Mouse (Mus musculus) splenic B cell, adult 2 months (primary cell): ENCODE results near the gene Gm20388.

ENCODE experiments used
- DNase-seq: peaks from one replicate; pipeline ENCODE4 v3.0.0-alpha.2; 2011; ENCODE audit warnings: low read depth, low spot score
- H3K27me3 ChIP-seq: 2 replicates; pipeline ENCODE4 v1.6.1; 2012; ENCODE audit warnings: mild to moderate bottlenecking, low read length, moderate library complexity, mixed read lengths; ENCODE audit not compliant: control insufficient read depth, poor library complexity, insufficient read depth, severe bottlenecking
- H3K36me3 ChIP-seq: 2 replicates; pipeline ENCODE4 v1.6.1; 2012; ENCODE audit warnings: mild to moderate bottlenecking, low read length, moderate library complexity, mixed read lengths; ENCODE audit not compliant: control insufficient read depth, poor library complexity, insufficient read depth, severe bottlenecking

Gm20388 gene

GRCm38 (mm10) chr8:120234866-120235265 lies 324.2 kb downstream of the Gm20388 start:
- Histone ChIP-seq H3K27me3 (no peaks in the 10 kb centered on the region), H3K36me3 (no peaks in the 10 kb centered on the region)
- no peak for DNase-seq

GRCm38 (mm10) chr8:120243222-120243621 lies 332.6 kb downstream of the Gm20388 start:
- Histone ChIP-seq H3K27me3 (no peaks in the 10 kb centered on the region), H3K36me3 (no peaks in the 10 kb centered on the region)
- no peak for DNase-seq

GRCm38 (mm10) chr8:120243916-120244451 lies 333.3 kb downstream of the Gm20388 start:
- Histone ChIP-seq H3K36me3 (no peaks in the 10 kb centered on the region), H3K27me3 (no peaks in the 10 kb centered on the region)
- DNase-seq = no peak

GRCm38 (mm10) chr8:120244553-120244952 lies 333.9 kb downstream of the Gm20388 start:
- no peak for DNase-seq
- no peaks in the 10 kb centered on the region for H3K36me3 ChIP-seq

GRCm38 (mm10) chr8:120247618-120248017 lies 337.0 kb downstream of the Gm20388 start:
- Histone ChIP-seq H3K36me3 (no peaks in the 10 kb centered on the region), H3K27me3 (no peaks in the 10 kb centered on the region)
- no peak for DNase-seq

More at GRCm38 (mm10) chr8:120244553-120244952, 333.9 kb downstream of the Gm20388 start:
- no peaks in the 10 kb centered on the region for H3K27me3 ChIP-seq

GRCm38 (mm10) chr8:120248031-120248430 lies 337.4 kb downstream of the Gm20388 start:
- Histone ChIP-seq H3K27me3 (no peaks in the 10 kb centered on the region), H3K36me3 (no peaks in the 10 kb centered on the region)
- DNase-seq = no peak

GRCm38 (mm10) chr8:120248451-120248850 lies 337.8 kb downstream of the Gm20388 start:
- DNase-seq = no peak
- H3K27me3 ChIP-seq = no peaks in the 10 kb centered on the region
- no peaks in the 10 kb centered on the region for H3K36me3 ChIP-seq

- H3K27me3 ChIP-seq = no peaks in the 10 kb centered on the region
- no peak for DNase-seq
- H3K36me3 ChIP-seq = no peaks in the 10 kb centered on the region
Measured at GRCm38 (mm10) chr8:120249800-120250336, 339.2 kb downstream of the Gm20388 start.

- Histone ChIP-seq H3K27me3 (no peaks in the 10 kb centered on the region), H3K36me3 (no peaks in the 10 kb centered on the region)
- no peak for DNase-seq
Measured at GRCm38 (mm10) chr8:120250750-120251410, 340.2 kb downstream of the Gm20388 start.

GRCm38 (mm10) chr8:120251411-120252035 lies 340.9 kb downstream of the Gm20388 start:
- DNase-seq = no peak
- Histone ChIP-seq H3K36me3 (no peaks in the 10 kb centered on the region), H3K27me3 (no peaks in the 10 kb centered on the region)

- H3K27me3 ChIP-seq = no peaks in the 10 kb centered on the region
- H3K36me3 ChIP-seq = no peaks in the 10 kb centered on the region
- no peak for DNase-seq
Measured at GRCm38 (mm10) chr8:120253626-120254025, 343.0 kb downstream of the Gm20388 start.

GRCm38 (mm10) chr8:120255406-120255987 lies 344.9 kb downstream of the Gm20388 start:
- no peak for DNase-seq
- Histone ChIP-seq H3K36me3 (no peaks in the 10 kb centered on the region), H3K27me3 (no peaks in the 10 kb centered on the region)

GRCm38 (mm10) chr8:120256958-120257357 lies 346.3 kb downstream of the Gm20388 start:
- Histone ChIP-seq H3K36me3 (no peaks in the 10 kb centered on the region), H3K27me3 (no peaks in the 10 kb centered on the region)
- no peak for DNase-seq

- DNase-seq = no peak
- Histone ChIP-seq H3K36me3 (no peaks in the 10 kb centered on the region), H3K27me3 (no peaks in the 10 kb centered on the region)
Measured at GRCm38 (mm10) chr8:120259206-120259605, 348.6 kb downstream of the Gm20388 start.

GRCm38 (mm10) chr8:120260677-120261076 lies 350.0 kb downstream of the Gm20388 start:
- H3K27me3 ChIP-seq = no peaks in the 10 kb centered on the region
- H3K36me3 ChIP-seq = no peaks in the 10 kb centered on the region
- no peak for DNase-seq
